Mouse (Mus musculus) lung, postnatal 0 days (tissue): ENCODE results near the gene Ptprh.

Experiments
- CTCF ChIP-seq: IDR thresholded peaks from 2 replicates; pipeline ENCODE4 v1.5.1; 2016; ENCODE audit warnings: antibody characterized with exemption, mild to moderate bottlenecking
- EP300 ChIP-seq: IDR thresholded peaks from 2 replicates; pipeline ENCODE4 v1.6.1; 2016; ENCODE audit warnings: antibody characterized with exemption, mild to moderate bottlenecking, control low read depth

DNA sequence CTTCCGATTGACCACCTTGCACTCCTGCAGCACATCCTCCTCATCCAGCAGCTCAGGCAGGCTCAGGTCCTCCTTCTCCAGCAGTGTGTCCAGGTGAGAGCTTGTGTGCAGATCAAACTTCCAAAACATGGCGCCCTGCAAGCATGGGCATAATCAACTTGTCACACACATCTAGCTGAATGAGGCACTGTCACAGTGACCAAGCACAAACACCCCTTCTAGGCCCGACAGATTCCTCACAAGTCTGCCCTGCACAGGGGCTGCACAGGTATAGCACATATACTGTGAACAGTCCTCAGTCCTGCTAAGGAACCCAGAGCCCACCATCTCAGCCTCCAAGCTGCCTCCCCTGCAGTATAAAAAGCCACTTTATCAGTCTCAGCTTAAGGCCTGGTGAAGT lies 43.0 kb upstream of the Ptprh start:
- TF ChIP-seq CTCF (no peak), EP300 (no peak)
